Mouse (Mus musculus) forebrain, embryonic 10.5 days (tissue): ENCODE data around the gene Grsf1. TPM values are rescaled to one million over a fixed set of nuclear protein-coding genes. Genes with fewer than 3 reads are reported as not detected.
A peak's percentile ranks its signal among the peaks of the same experiment; 100 is the strongest.

Experiments
- DNase-seq: peaks from one replicate; pipeline ENCODE4 v3.0.0-alpha.2; 2017; ENCODE audit warnings: low spot score; ENCODE audit errors: extremely low spot score
- H3K27ac ChIP-seq: fragments of 300-500 bp; sonication (generic); 2 replicates; pipeline ENCODE4 v1.5.1; 2016; ENCODE audit warnings: mild to moderate bottlenecking
- H3K27me3 ChIP-seq: fragments of 300-500 bp; sonication (generic); 2 replicates; pipeline ENCODE4 v1.6.1; 2016; ENCODE audit warnings: mild to moderate bottlenecking; ENCODE audit not compliant: poor library complexity, severe bottlenecking
- H3K36me3 ChIP-seq: fragments of 300-500 bp; sonication (generic); replicated peaks from 2 replicates; pipeline ENCODE4 v1.6.1; 2016; ENCODE audit warnings: mild to moderate bottlenecking, moderate library complexity
- H3K4me1 ChIP-seq: fragments of 300-500 bp; sonication (generic); 2 replicates; pipeline ENCODE4 v1.6.1; 2016
- H3K4me3 ChIP-seq: fragments of 300-500 bp; sonication (generic); 2 replicates; pipeline ENCODE4 v1.5.1; 2016; ENCODE audit warnings: mild to moderate bottlenecking, moderate library complexity
- H3K9me3 ChIP-seq: fragments of 300-500 bp; sonication (generic); 2 replicates; pipeline ENCODE4 v1.6.1; 2016; ENCODE audit warnings: mild to moderate bottlenecking, moderate library complexity
- WGBS: fragments of 180-500 bp; shearing (Covaris S2); methylation state at CpG from one replicate; pipeline ENCODE4 v1.1.7; 2016; 5-methylcytosine and 5-hydroxymethylcytosine counted together
- polyA plus RNA-seq: library from polyadenylated mRNA; unstranded; fragments of >200 nt; fragmentation: Nextera tagmentation; extraction: Ambion mirVana; gene quantifications from 2 replicates; pipeline ENCODE4 v1.2.1, GENCODE M21; 2016

Gene Grsf1
- polyA plus RNA-seq, 1 experiment from 2014 or later, result 79.7 TPM

- H3K36me3 ChIP-seq, result no peaks in the 10 kb centered on the region
- no peak overlapping the region for H3K27ac ChIP-seq
- WGBS, result 88% methylated on average over 9 of the region's 9 CpGs
- H3K9me3 ChIP-seq, result no peaks in the 10 kb centered on the region
- H3K4me1 ChIP-seq, result peaks cover 20% of the 10 kb centered on the region
- H3K4me3 ChIP-seq, result no peak overlapping the region
- peaks cover 12% of the 10 kb centered on the region; the same call in 1 of the 2 replicates for H3K27me3 ChIP-seq
- DNase-seq, result no peak
Measured at GRCm38 (mm10) chr5:88683706-88684105, 7.7 kb upstream of the Grsf1 start.

GRCm38 (mm10) chr5:88680567-88680966 lies 4.6 kb upstream of the Grsf1 start:
- no peaks in the 10 kb centered on the region for H3K36me3 ChIP-seq
- H3K4me3 ChIP-seq, result no peak overlapping the region
- peaks cover 8% of the 10 kb centered on the region; the same call in 1 of the 2 replicates for H3K27me3 ChIP-seq
- H3K27ac ChIP-seq, result no peak overlapping the region
- DNase-seq, result no peak
- peaks cover 32% of the 10 kb centered on the region for H3K4me1 ChIP-seq
- no peaks in the 10 kb centered on the region for H3K9me3 ChIP-seq
- 88% methylated on average over 6 of the region's 6 CpGs for WGBS

- no peak for DNase-seq
- H3K4me3 ChIP-seq, result no peak overlapping the region; the same call in 1 of the 2 replicates
- H3K27me3 ChIP-seq, result no peaks in the 10 kb centered on the region
- no peak overlapping the region for H3K27ac ChIP-seq
- H3K36me3 ChIP-seq, result no peaks in the 10 kb centered on the region
- no peaks in the 10 kb centered on the region for H3K9me3 ChIP-seq
- 23% methylated on average over 6 of the region's 6 CpGs for WGBS
- H3K4me1 ChIP-seq, result peaks cover 30% of the 10 kb centered on the region
Measured at GRCm38 (mm10) chr5:88679341-88679740, 3.4 kb upstream of the Grsf1 start.

GRCm38 (mm10) chr5:88678929-88679328 lies 3.0 kb upstream of the Grsf1 start:
- H3K9me3 ChIP-seq, result no peaks in the 10 kb centered on the region
- no peak for DNase-seq
- no peaks in the 10 kb centered on the region for H3K27me3 ChIP-seq
- no peaks in the 10 kb centered on the region for H3K36me3 ChIP-seq
- 72% methylated on average over 7 of the region's 7 CpGs for WGBS
- no peak overlapping the region for H3K27ac ChIP-seq
- H3K4me3 ChIP-seq, result no peak overlapping the region
- peaks cover 34% of the 10 kb centered on the region for H3K4me1 ChIP-seq

- Histone ChIP-seq H3K9me3 (no peaks in the 10 kb centered on the region), H3K36me3 (peaks cover 39% of the 10 kb centered on the region), H3K4me1 (peaks cover 40% of the 10 kb centered on the region), H3K27ac (peak overlapping the region; percentile 99), H3K27me3 (no peaks in the 10 kb centered on the region), H3K4me3 (peak overlapping the region; percentile 91)
- 2% methylated on average over 47 of the region's 47 CpGs for WGBS
- DNase-seq, result no peak
Measured at GRCm38 (mm10) chr5:88674703-88675442, 1.1 kb downstream of the Grsf1 start.

GRCm38 (mm10) chr5:88663875-88664274 lies 12.1 kb downstream of the Grsf1 start:
- no peak for DNase-seq
- no peak overlapping the region for H3K27ac ChIP-seq
- H3K9me3 ChIP-seq, result no peaks in the 10 kb centered on the region
- no peaks in the 10 kb centered on the region for H3K27me3 ChIP-seq
- H3K36me3 ChIP-seq, result peaks cover 100% of the 10 kb centered on the region
- WGBS, result 94% methylated on average over 5 of the region's 5 CpGs
- H3K4me3 ChIP-seq, result no peak overlapping the region
- no peaks in the 10 kb centered on the region for H3K4me1 ChIP-seq

- Histone ChIP-seq H3K9me3 (no peaks in the 10 kb centered on the region), H3K36me3 (peaks cover 99% of the 10 kb centered on the region), H3K27me3 (no peaks in the 10 kb centered on the region), H3K4me1 (no peaks in the 10 kb centered on the region), H3K4me3 (no peak overlapping the region), H3K27ac (no peak overlapping the region)
- DNase-seq, result no peak
- 98% methylated on average over 3 of the region's 3 CpGs for WGBS
Measured at GRCm38 (mm10) chr5:88663151-88663550, 12.8 kb downstream of the Grsf1 start.

- no peak overlapping the region for H3K27ac ChIP-seq
- H3K36me3 ChIP-seq, result peaks cover 97% of the 10 kb centered on the region
- no peaks in the 10 kb centered on the region for H3K27me3 ChIP-seq
- no peak for DNase-seq
- 100% methylated on average over 1 of the region's 1 CpGs for WGBS
- H3K4me3 ChIP-seq, result no peak overlapping the region
- no peaks in the 10 kb centered on the region for H3K9me3 ChIP-seq
- H3K4me1 ChIP-seq, result no peaks in the 10 kb centered on the region
Measured at GRCm38 (mm10) chr5:88657868-88658267, 18.1 kb downstream of the Grsf1 start.

GRCm38 (mm10) chr5:88652589-88652988 lies 23.4 kb downstream of the Grsf1 start:
- peaks cover 98% of the 10 kb centered on the region for H3K36me3 ChIP-seq
- no peak overlapping the region for H3K27ac ChIP-seq
- no peak for DNase-seq
- H3K9me3 ChIP-seq, result no peaks in the 10 kb centered on the region
- H3K4me3 ChIP-seq, result no peak overlapping the region
- no peaks in the 10 kb centered on the region for H3K4me1 ChIP-seq
- WGBS, result 86% methylated on average over 5 of the region's 5 CpGs
- no peaks in the 10 kb centered on the region for H3K27me3 ChIP-seq

GRCm38 (mm10) chr5:88649250-88650173 lies 26.5 kb downstream of the Grsf1 start:
- no peaks in the 10 kb centered on the region for H3K4me1 ChIP-seq
- no peak overlapping the region for H3K27ac ChIP-seq
- no peak for DNase-seq
- H3K27me3 ChIP-seq, result no peaks in the 10 kb centered on the region
- no peaks in the 10 kb centered on the region for H3K9me3 ChIP-seq
- WGBS, result 92% methylated on average over 17 of the region's 17 CpGs
- no peak overlapping the region for H3K4me3 ChIP-seq
- peaks cover 98% of the 10 kb centered on the region for H3K36me3 ChIP-seq

GRCm38 (mm10) chr5:88645405-88645804 lies 30.6 kb downstream of the Grsf1 start:
- Histone ChIP-seq H3K36me3 (peaks cover 96% of the 10 kb centered on the region), H3K9me3 (no peaks in the 10 kb centered on the region), H3K4me3 (no peak overlapping the region), H3K4me1 (no peaks in the 10 kb centered on the region), H3K27ac (no peak overlapping the region), H3K27me3 (no peaks in the 10 kb centered on the region)
- WGBS, result 86% methylated on average over 5 of the region's 5 CpGs
- no peak for DNase-seq

GRCm38 (mm10) chr5:88644901-88645300 lies 31.1 kb downstream of the Grsf1 start:
- Histone ChIP-seq H3K36me3 (peaks cover 92% of the 10 kb centered on the region), H3K27me3 (no peaks in the 10 kb centered on the region), H3K27ac (no peak overlapping the region), H3K9me3 (no peaks in the 10 kb centered on the region), H3K4me1 (no peaks in the 10 kb centered on the region), H3K4me3 (no peak overlapping the region)
- DNase-seq, result no peak
- 94% methylated on average over 2 of the region's 2 CpGs for WGBS

- H3K4me3 ChIP-seq, result no peak overlapping the region
- no peaks in the 10 kb centered on the region for H3K4me1 ChIP-seq
- WGBS, result 93% methylated on average over 9 of the region's 9 CpGs
- no peak overlapping the region for H3K27ac ChIP-seq
- DNase-seq, result no peak
- H3K9me3 ChIP-seq, result no peaks in the 10 kb centered on the region
- H3K36me3 ChIP-seq, result peaks cover 92% of the 10 kb centered on the region
- H3K27me3 ChIP-seq, result no peaks in the 10 kb centered on the region
Measured at GRCm38 (mm10) chr5:88643491-88643890, 32.5 kb downstream of the Grsf1 start.
